Mouse (Mus musculus): ENCODE measurements around the gene Gm7168. TPM values are rescaled to one million over a fixed set of nuclear protein-coding genes. Genes with fewer than 3 reads are reported as not detected.

Gm7168 gene
- not detected in 2 replicates for polyA plus RNA-seq (2012; rRNA removed)

GRCm38 (mm10) chr17:13948073-13948472 is at the start of gene Gm7168:
TSS of gene Gm7168 (plus strand) at chr17:13948373.

Other genes starting within 250 kb of the Gm7168 start
- gene Afdn, start 187.8 kb upstream of the Gm7168 start, polyA plus RNA-seq (2012; rRNA removed), result 7.4 and 8.1 TPM in 2 replicates
- 0.16 and 0.27 TPM in 2 replicates for gene Tcte2, start 186.5 kb upstream of the Gm7168 start, polyA plus RNA-seq (2012; rRNA removed)
- not detected in 2 replicates for gene Gm7356, start 55.3 kb downstream of the Gm7168 start, polyA plus RNA-seq (2012; rRNA removed)
- gene Gm7358, start 111.2 kb downstream of the Gm7168 start, polyA plus RNA-seq (2012; rRNA removed), result not detected in 2 replicates